Mouse (Mus musculus): ENCODE data around the gene Tom1.

DNA sequence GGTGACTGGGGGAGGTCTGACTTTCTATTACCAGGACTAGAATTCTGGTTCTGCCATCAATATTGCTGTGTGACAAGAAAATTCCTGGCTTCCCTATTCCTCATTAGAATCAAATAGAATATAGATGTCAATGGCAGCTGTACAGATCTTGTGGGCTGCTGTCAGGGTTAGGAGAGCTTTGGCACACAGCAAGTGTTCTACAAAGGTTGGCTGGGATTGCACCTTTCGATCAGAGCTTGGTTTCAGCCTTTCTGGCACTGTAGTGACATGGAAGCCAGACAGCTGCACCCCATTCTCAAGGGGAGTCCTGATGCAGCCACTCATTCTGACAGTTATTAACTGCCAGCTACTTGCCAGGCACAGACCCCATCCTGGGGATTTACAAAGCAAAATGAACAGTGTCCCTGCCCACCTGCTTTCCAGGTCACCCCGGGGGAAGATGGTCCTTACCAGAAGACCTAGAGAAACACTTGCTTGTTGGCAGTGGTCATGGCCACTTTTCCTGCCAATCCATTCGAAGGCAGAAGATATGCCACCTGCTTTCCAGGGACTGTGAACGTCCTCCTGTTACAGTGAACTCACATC, 57.4 kb downstream of the Tom1 start:
- TF ChIP-seq POLR2A (IDR thresholded peaks at IDR 0.05; ENCODE audit: extremely low read depth, insufficient read depth, low read length) = no peak
- TF ChIP-seq CTCF (IDR thresholded peaks at IDR 0.05; ENCODE audit: low read depth, low read length) = no peak

Data from liver, adult 2 months (tissue).